Mouse (Mus musculus) ES-E14 (cell line): ENCODE results near the gene Maz. TPM values are rescaled to one million over a fixed set of nuclear protein-coding genes. Genes with fewer than 3 reads are reported as not detected.

Experiments used
- DNase-seq: peaks from one replicate; pipeline ENCODE4 v3.0.0-alpha.2; 2013; ENCODE audit warnings: low read depth, low spot score
- H3K27ac ChIP-seq: 2 replicates; pipeline ENCODE4 v1.5.1; 2012; ENCODE audit warnings: low read depth, mild to moderate bottlenecking, low read length, moderate library complexity, mixed read lengths; ENCODE audit not compliant: poor library complexity, insufficient read depth, severe bottlenecking
- H3K36me3 ChIP-seq: 2 replicates; pipeline ENCODE4 v1.6.1; 2012; ENCODE audit warnings: mild to moderate bottlenecking, low read length, moderate library complexity, mixed read lengths; ENCODE audit not compliant: control insufficient read depth, poor library complexity, insufficient read depth, severe bottlenecking
- H3K4me1 ChIP-seq, 2 experiments: fragments of 150-350 bp in 1 of 2; sonication (generic) in 1 of 2; 2 replicates each; pipeline ENCODE4 v1.6.1; 2012; ENCODE audit warnings: low read length in 2 of 2, mild to moderate bottlenecking in 1 of 2, mixed read lengths in 1 of 2; ENCODE audit not compliant: control insufficient read depth in 2 of 2, insufficient read depth in 2 of 2, poor library complexity in 1 of 2
- H3K4me3 ChIP-seq, 2 experiments: fragments of 150-350 bp in 1 of 2; sonication (generic) in 1 of 2; 2 replicates each; pipeline ENCODE4 v1.5.1; 2012; ENCODE audit warnings: low read length in 2 of 2, low read depth in 1 of 2, mild to moderate bottlenecking in 1 of 2, mixed read lengths in 1 of 2; ENCODE audit not compliant: insufficient read depth in 1 of 2, poor library complexity in 1 of 2, severe bottlenecking in 1 of 2
- H3K9ac ChIP-seq: 2 replicates; pipeline ENCODE4 v1.6.1; 2012; ENCODE audit warnings: low read depth, mild to moderate bottlenecking, low read length, mixed read lengths; ENCODE audit not compliant: poor library complexity, insufficient read depth, severe bottlenecking
- H3K9me3 ChIP-seq: fragments of 150-350 bp; sonication (generic); 2 replicates; pipeline ENCODE4 v1.6.1; 2012; ENCODE audit warnings: low read depth, mild to moderate bottlenecking, low read length; ENCODE audit not compliant: control insufficient read depth, insufficient read depth
- CHD2 ChIP-seq: IDR thresholded peaks from 2 replicates; pipeline ENCODE4 v1.6.1; 2014; ENCODE audit warnings: mild to moderate bottlenecking, low read depth, low read length, inconsistent platforms
- HCFC1 ChIP-seq: IDR thresholded peaks from 2 replicates; pipeline ENCODE4 v1.6.1; 2012; ENCODE audit warnings: low read length, inconsistent platforms, borderline replicate concordance; ENCODE audit not compliant: insufficient read depth
- MAFK ChIP-seq: IDR thresholded peaks from 2 replicates; pipeline ENCODE4 v1.6.1; 2014; ENCODE audit warnings: mild to moderate bottlenecking, low read depth, low read length, inconsistent platforms; ENCODE audit not compliant: insufficient read depth
- ZC3H11A ChIP-seq: IDR thresholded peaks from 2 replicates; pipeline ENCODE4 v1.6.1; 2012; ENCODE audit warnings: low read depth, mild to moderate bottlenecking, inconsistent platforms, low read length, borderline replicate concordance
- ZNF384 ChIP-seq: IDR thresholded peaks from 2 replicates; pipeline ENCODE4 v1.6.1; 2012; ENCODE audit warnings: low read depth, low read length, inconsistent platforms
- in situ Hi-C, 2 experiments: fragments of 600-800 bp; cut with MboI; formaldehyde crosslinking; loops; one replicate each; pipeline ENCODE4 v1.15.1; 2025; ENCODE audit warnings: low sequenced_read_pairs in 2 of 2, inconsistent platforms in 1 of 2; ENCODE audit not compliant: unreplicated experiment in 2 of 2
- total RNA-seq: library from RNA; depleted of rRNA; stranded (reverse); fragments of 300-350 nt; gene quantifications from 2 replicates; pipeline ENCODE4 v1.2.3, GENCODE M21; 2012; rRNA removed

Maz gene
- total RNA-seq, 1 experiment: 134 TPM

GRCm38 (mm10) chr7:126975493-126975892, 51.3 kb downstream of the Maz start:
- Histone ChIP-seq H3K36me3 (peaks cover 22% of the 10 kb centered on the region), H3K27ac (no peak overlapping the region), H3K9me3 (no peaks in the 10 kb centered on the region), H3K4me3 (peak overlapping the region; percentile 41 to 82), H3K9ac (peak overlapping the region; percentile 45; the same call in 1 of the 2 replicates), H3K4me1 (peaks cover 0 to 8% of the 10 kb centered on the region in 2 experiments; a peak in 2 of 4 replicates)
- in situ Hi-C loops: no loop called here
- no peak for DNase-seq
- TF ChIP-seq HCFC1 (no peak), ZNF384 (no peak), MAFK (no peak), ZC3H11A (no peak), CHD2 (no peak)

Other genes with a start within 250 kb of the Maz start
- 0.89 and 1.7 TPM in 2 replicates for gene Tbx6, start 245.6 kb downstream of the Maz start, total RNA-seq
- gene Ppp4c, start 234.5 kb downstream of the Maz start, total RNA-seq: 260 and 291 TPM in 2 replicates
- 1.9 and 2.5 TPM in 2 replicates for gene Fam57b, start 229.4 kb downstream of the Maz start, total RNA-seq
- not detected in 2 replicates for gene 4930451I11Rik, start 195.4 kb downstream of the Maz start, total RNA-seq
- gene Doc2a, start 179.6 kb downstream of the Maz start, total RNA-seq: 5.5 and 7.7 TPM in 2 replicates
- 99.7 and 111 TPM in 2 replicates for gene Hirip3, start 165.1 kb downstream of the Maz start, total RNA-seq
- gene Ino80e, start 164.7 kb downstream of the Maz start, total RNA-seq: 68.7 and 78.7 TPM in 2 replicates
- 42.3 and 57.2 TPM in 2 replicates for gene Taok2, start 142.3 kb downstream of the Maz start, total RNA-seq
- 14.7 and 25.6 TPM in 2 replicates for gene Tmem219, start 104.1 kb downstream of the Maz start, total RNA-seq
- 13.2 and 16.2 TPM in 2 replicates for gene Kctd13, start 98.2 kb downstream of the Maz start, total RNA-seq
- gene Asphd1, start 77.5 kb downstream of the Maz start, total RNA-seq: 1.0 and 2.0 TPM in 2 replicates
- 0.80 and 2.0 TPM in 2 replicates for gene Sez6l2, start 76.5 kb downstream of the Maz start, total RNA-seq
- 106 and 122 TPM in 2 replicates for gene Cdipt, start 51.1 kb downstream of the Maz start, total RNA-seq
- 0.18 and 0.32 TPM in 2 replicates for gene Cdiptos, start 50.9 kb downstream of the Maz start, total RNA-seq
- 49.2 and 56.0 TPM in 2 replicates for gene Mvp, start 12.4 kb downstream of the Maz start, total RNA-seq
- gene Pagr1b, start 10.6 kb downstream of the Maz start, total RNA-seq: 0.63 and 1.3 TPM in 2 replicates
- 12.1 and 32.3 TPM in 2 replicates for gene Pagr1a, start 9.7 kb downstream of the Maz start, total RNA-seq
- gene Gm42742, start 5.9 kb downstream of the Maz start, total RNA-seq: 23.4 and 38.4 TPM in 2 replicates
- 0.36 and 0.85 TPM in 2 replicates for gene Prrt2, start 5.8 kb downstream of the Maz start, total RNA-seq
- gene Kif22, start 15.4 kb upstream of the Maz start, total RNA-seq: 97.4 and 117 TPM in 2 replicates
- gene Zg16, start 60.3 kb upstream of the Maz start, total RNA-seq: not detected in 2 replicates
- 13.5 and 31.2 TPM in 2 replicates for gene AI467606, start 64.3 kb upstream of the Maz start, total RNA-seq
- 5.6 and 7.1 TPM in 2 replicates for gene Qprt, start 95.2 kb upstream of the Maz start, total RNA-seq
- 30.2 and 67.4 TPM in 2 replicates for gene Spn, start 110.8 kb upstream of the Maz start, total RNA-seq
- gene Cd2bp2, start 169.0 kb upstream of the Maz start, total RNA-seq: 113 and 133 TPM in 2 replicates
- gene Tbc1d10b, start 181.4 kb upstream of the Maz start, total RNA-seq: 63.3 and 67.0 TPM in 2 replicates
- gene Mylpf, start 181.9 kb upstream of the Maz start, total RNA-seq: 322 and 498 TPM in 2 replicates
- 55.2 and 64.7 TPM in 2 replicates for gene Zfp553, start 206.0 kb upstream of the Maz start, total RNA-seq
- gene Sept1, start 206.1 kb upstream of the Maz start, total RNA-seq: 85.8 and 128 TPM in 2 replicates
- 18.7 and 21.6 TPM in 2 replicates for gene Zfp771, start 217.2 kb upstream of the Maz start, total RNA-seq
- 391 and 461 TPM in 2 replicates for gene Dctpp1, start 233.7 kb upstream of the Maz start, total RNA-seq
- gene Sephs2, start 247.0 kb upstream of the Maz start, total RNA-seq: 104 and 113 TPM in 2 replicates